Mouse (Mus musculus): ENCODE data around the gene Ipmk.
"Not testable (repeated sequence)": the region's sequence is repeated elsewhere in the genome, so short reads cannot be mapped to it uniquely, and the experiment has no call there.

Ipmk gene

GRCm38 (mm10) chr10:71427381-71427780, 79.8 kb downstream of the Ipmk start:
- no peak for DNase-seq (ENCODE audit: low spot score)

- DNase-seq (ENCODE audit: low spot score) = no peak
These were observed 80.8 kb downstream of the Ipmk start for GRCm38 (mm10) chr10:71428246-71428864.

DNA sequence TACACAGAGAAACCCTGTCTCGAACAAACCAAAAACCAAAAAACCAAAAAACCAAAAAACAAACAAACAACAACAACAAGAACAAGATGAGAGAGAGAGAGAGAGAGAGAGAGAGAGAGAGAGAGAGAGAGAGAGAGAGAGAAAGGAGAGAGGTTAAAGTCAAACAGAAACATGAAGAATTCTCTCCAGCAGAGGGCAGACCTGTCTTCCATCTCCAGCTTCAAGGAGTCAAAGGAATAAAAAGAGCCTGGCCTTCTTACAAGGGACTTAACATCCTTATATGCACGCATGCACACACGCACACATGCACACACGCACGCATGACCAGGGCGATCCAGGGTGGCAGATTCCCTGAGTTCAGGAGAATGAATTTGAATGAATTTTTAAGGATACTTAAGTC, 83.1 kb downstream of the Ipmk start:
- no peak for DNase-seq (ENCODE audit: low spot score)

- no peak for DNase-seq (ENCODE audit: low spot score)
These were observed 95.5 kb downstream of the Ipmk start for GRCm38 (mm10) chr10:71443086-71443485.

- no peak for DNase-seq (ENCODE audit: low spot score)
These were observed 100.1 kb downstream of the Ipmk start for GRCm38 (mm10) chr10:71447661-71448060.

DNA sequence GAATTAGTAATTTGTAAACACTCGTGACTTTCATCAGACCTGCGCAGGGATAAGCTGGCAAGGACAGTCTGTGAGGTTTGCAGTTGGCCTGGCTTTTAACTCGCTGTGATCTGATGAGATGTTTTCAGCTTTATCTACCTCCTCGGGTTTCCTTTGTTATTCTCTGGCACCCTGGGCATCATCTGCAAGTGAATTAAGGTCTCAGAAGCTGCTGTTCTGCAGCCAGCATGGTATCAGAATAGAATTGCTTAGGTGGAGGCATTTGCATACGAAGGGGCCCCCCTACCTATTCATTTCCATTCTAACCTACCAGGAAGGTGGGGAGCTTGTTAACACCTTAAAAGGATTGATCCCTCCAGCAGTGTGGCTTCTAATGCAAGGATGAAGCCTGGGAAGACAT, 100.7 kb downstream of the Ipmk start:
- DNase-seq (ENCODE audit: low spot score) = no peak

DNA sequence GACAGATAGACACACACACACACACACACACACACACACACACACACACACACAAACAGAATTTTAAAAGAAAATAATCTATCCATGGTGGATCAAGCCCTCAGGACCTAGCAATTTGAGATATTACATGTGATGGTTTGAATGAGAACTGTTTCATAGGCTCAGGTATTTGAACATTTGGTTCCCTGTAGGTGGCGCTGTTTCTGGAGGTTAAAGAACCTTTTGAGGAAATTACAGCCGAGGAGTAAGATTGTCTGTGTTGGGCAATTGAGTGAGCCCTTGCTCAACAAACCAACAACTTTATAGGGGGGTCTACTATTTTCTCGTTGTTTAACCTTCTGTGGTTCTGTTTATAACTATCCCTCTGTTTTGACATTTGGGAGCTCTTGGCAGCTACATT, 107.8 kb downstream of the Ipmk start:
- DNase-seq (ENCODE audit: low spot score) = no peak

DNA sequence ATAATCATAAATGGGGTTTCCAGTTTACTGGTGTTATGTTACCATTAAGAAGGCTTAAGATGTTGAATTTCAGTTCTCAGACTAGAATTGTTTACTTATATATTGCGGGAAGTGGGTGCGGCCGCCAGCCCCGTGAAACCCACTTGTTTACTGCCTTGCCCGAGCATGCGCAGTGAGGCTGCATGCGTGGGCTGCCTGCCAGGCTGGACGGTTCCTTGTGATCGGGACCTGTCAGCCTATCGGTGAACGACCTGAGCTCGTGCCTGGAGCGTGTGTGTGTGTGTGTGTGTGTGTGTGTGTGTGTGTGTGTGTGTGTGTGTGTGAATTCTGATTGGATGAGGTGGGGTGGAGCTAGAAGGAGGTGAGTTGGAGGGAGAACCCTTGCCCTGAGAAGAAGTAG, 114.8 kb downstream of the Ipmk start:
- DNase-seq (ENCODE audit: low spot score) = not testable (repeated sequence)

DNA sequence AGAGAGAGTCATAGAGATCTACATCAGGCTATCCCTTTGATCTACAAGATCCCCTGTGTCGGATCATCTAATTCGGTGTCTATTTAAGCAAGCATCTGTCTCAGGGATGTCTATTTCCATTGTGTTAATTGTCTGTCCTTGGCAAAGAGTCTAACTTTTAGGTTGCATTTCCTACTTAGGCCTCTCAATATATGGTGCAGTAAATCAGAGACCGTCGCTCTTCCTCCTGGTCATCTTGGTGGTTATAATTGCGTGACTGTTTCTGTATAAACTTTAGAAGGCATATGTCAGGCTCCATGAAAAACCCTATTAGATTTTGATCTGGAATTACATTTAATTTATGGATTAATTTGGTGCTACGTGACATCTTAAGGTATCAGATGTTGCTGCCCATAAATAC, 116.9 kb downstream of the Ipmk start:
- DNase-seq (ENCODE audit: low spot score) = no peak

DNA sequence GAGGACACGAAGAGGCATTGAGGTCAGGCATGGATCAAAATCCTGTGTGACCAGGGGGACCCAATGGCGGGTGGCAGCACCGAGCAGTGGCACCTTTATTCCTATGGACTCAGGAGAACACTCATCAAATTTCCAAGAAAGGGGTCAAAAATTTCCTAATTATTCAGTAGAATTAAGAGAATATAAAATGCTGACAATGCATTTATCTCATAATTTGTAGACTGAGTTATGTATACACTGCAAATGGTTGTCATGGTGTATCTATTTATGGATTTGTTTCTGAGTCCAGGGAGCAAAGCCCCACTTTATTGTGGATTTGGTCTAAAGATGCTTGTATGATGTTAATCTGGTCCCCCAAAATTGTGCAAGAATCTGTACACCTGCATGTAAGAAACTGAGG, 120.8 kb downstream of the Ipmk start:
- DNase-seq (ENCODE audit: low spot score) = no peak

- DNase-seq (ENCODE audit: low spot score) = no peak
These were observed 122.2 kb downstream of the Ipmk start for GRCm38 (mm10) chr10:71469751-71470150.

DNA sequence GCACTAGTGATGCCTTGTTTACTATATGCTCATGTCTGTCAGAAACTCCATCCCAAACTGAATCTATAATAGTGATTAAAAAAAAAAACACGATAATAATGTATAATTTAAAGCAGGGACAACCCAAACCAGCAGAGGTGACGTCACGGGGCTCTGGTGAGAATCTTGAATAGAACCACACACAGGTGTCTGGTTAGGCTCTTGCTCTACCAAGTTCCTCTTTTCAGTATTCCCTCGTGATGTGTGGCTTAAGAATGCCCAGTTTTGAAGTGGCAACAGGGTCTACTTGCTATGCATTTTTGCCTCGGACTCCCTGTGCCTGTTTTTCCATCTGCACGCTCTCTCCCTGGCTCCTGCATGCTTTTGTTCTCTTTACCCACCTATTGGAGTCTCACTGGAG, 124.5 kb downstream of the Ipmk start:
- no peak for DNase-seq (ENCODE audit: low spot score)

DNA sequence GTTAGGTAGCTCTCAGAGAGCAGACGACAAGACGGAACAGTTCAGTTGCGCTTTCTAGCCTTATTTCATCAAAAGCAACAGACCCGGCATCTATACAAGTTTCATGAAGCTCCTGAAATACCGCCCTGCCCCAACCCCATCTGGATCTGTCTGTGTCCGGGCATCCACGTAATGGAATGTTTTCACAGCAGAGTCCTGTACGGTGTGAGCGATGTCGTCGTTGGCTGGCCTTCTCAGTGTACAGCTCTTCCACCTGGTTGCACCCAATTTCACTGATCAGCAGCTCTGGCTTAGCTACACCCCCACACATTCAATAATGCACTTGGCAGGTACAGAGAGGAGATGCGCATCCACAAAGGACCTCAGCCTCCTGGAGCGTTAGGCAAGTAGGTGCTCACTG, 126.0 kb downstream of the Ipmk start:
- DNase-seq (ENCODE audit: low spot score) = no peak

- DNase-seq (ENCODE audit: low spot score) = no peak
These were observed 129.0 kb downstream of the Ipmk start for GRCm38 (mm10) chr10:71476471-71477080.

- no peak for DNase-seq (ENCODE audit: low spot score)
These were observed 129.6 kb downstream of the Ipmk start for GRCm38 (mm10) chr10:71477147-71477546.

- DNase-seq (ENCODE audit: low spot score) = peak; percentile 71
These were observed 132.2 kb downstream of the Ipmk start for GRCm38 (mm10) chr10:71479700-71480325.
